Mouse (Mus musculus): ENCODE data around the gene Ppp2r3a. TPM values are rescaled to one million over a fixed set of nuclear protein-coding genes. Genes with fewer than 3 reads are reported as not detected.

Ppp2r3a gene
- polyA plus RNA-seq, 1 experiment = 25.4 TPM

- Histone ChIP-seq H3K4me1 (ENCODE audit: control insufficient read depth, insufficient read depth, low read length) (peaks cover 7% of the 10 kb centered on the region), H3K27ac (ENCODE audit: insufficient read depth, low read length) (peak within 1 kb of the TSS; percentile 98), H3K4me3 (ENCODE audit: insufficient read depth, low read length) (peak within 1 kb of the TSS; percentile 90)
- no peak for TF ChIP-seq CTCF (IDR thresholded peaks at IDR 0.05; ENCODE audit: borderline replicate concordance, insufficient read depth, low read length)
- peak; percentile 80 for TF ChIP-seq POLR2A (IDR thresholded peaks at IDR 0.05; ENCODE audit: low read depth, low read length)
These were observed 177.6 kb downstream of the Ppp2r3a start, which contains the start of gene Msl2 for GRCm38 (mm10) chr9:101073987-101074331. Gene Msl2 (plus strand): TSS chr9:101074101.

- H3K27ac ChIP-seq (ENCODE audit: insufficient read depth, low read length) = peak overlapping the region; percentile 71
- peaks cover 1% of the 10 kb centered on the region; the same call in 1 of the 2 replicates for H3K4me1 ChIP-seq (ENCODE audit: control insufficient read depth, insufficient read depth, low read length)
- TF ChIP-seq CTCF (IDR thresholded peaks at IDR 0.05; ENCODE audit: borderline replicate concordance, insufficient read depth, low read length) = no peak
- TF ChIP-seq POLR2A (IDR thresholded peaks at IDR 0.05; ENCODE audit: low read depth, low read length) = peak; percentile 89
- peak overlapping the region; percentile 63 for H3K4me3 ChIP-seq (ENCODE audit: insufficient read depth, low read length)
These were observed 178.3 kb downstream of the Ppp2r3a start for GRCm38 (mm10) chr9:101073041-101073986.

- H3K4me3 ChIP-seq (ENCODE audit: insufficient read depth, low read length) = no peak overlapping the region
- H3K27ac ChIP-seq (ENCODE audit: insufficient read depth, low read length) = no peak overlapping the region
These were observed 179.1 kb downstream of the Ppp2r3a start for GRCm38 (mm10) chr9:101072506-101072905.

GRCm38 (mm10) chr9:101069781-101070180 lies 181.8 kb downstream of the Ppp2r3a start:
- Histone ChIP-seq H3K4me1 (ENCODE audit: control insufficient read depth, insufficient read depth, low read length) (no peaks in the 10 kb centered on the region), H3K27ac (ENCODE audit: insufficient read depth, low read length) (no peak overlapping the region), H3K4me3 (ENCODE audit: insufficient read depth, low read length) (no peak overlapping the region)
- no peak for TF ChIP-seq POLR2A (IDR thresholded peaks at IDR 0.05; ENCODE audit: low read depth, low read length)
- no peak for TF ChIP-seq CTCF (IDR thresholded peaks at IDR 0.05; ENCODE audit: borderline replicate concordance, insufficient read depth, low read length)

More at GRCm38 (mm10) chr9:101072506-101072905, 179.1 kb downstream of the Ppp2r3a start:
- TF ChIP-seq CTCF (IDR thresholded peaks at IDR 0.05; ENCODE audit: borderline replicate concordance, insufficient read depth, low read length) (no peak), POLR2A (IDR thresholded peaks at IDR 0.05; ENCODE audit: low read depth, low read length) (no peak)
- no peaks in the 10 kb centered on the region for H3K4me1 ChIP-seq (ENCODE audit: control insufficient read depth, insufficient read depth, low read length)

GRCm38 (mm10) chr9:101065076-101065602 lies 186.5 kb downstream of the Ppp2r3a start:
- Histone ChIP-seq H3K4me3 (ENCODE audit: insufficient read depth, low read length) (no peak overlapping the region), H3K4me1 (ENCODE audit: control insufficient read depth, insufficient read depth, low read length) (no peaks in the 10 kb centered on the region), H3K27ac (ENCODE audit: insufficient read depth, low read length) (no peak overlapping the region)
- TF ChIP-seq POLR2A (IDR thresholded peaks at IDR 0.05; ENCODE audit: low read depth, low read length) = no peak
- TF ChIP-seq CTCF (IDR thresholded peaks at IDR 0.05; ENCODE audit: borderline replicate concordance, insufficient read depth, low read length) = no peak

GRCm38 (mm10) chr9:101062253-101062780 lies 189.3 kb downstream of the Ppp2r3a start:
- H3K4me3 ChIP-seq (ENCODE audit: insufficient read depth, low read length) = no peak overlapping the region
- no peaks in the 10 kb centered on the region for H3K4me1 ChIP-seq (ENCODE audit: control insufficient read depth, insufficient read depth, low read length)
- H3K27ac ChIP-seq (ENCODE audit: insufficient read depth, low read length) = no peak overlapping the region
- TF ChIP-seq POLR2A (IDR thresholded peaks at IDR 0.05; ENCODE audit: low read depth, low read length) = no peak
- TF ChIP-seq CTCF (IDR thresholded peaks at IDR 0.05; ENCODE audit: borderline replicate concordance, insufficient read depth, low read length) = no peak

GRCm38 (mm10) chr9:101061035-101061434 lies 190.6 kb downstream of the Ppp2r3a start:
- no peak for TF ChIP-seq CTCF (IDR thresholded peaks at IDR 0.05; ENCODE audit: borderline replicate concordance, insufficient read depth, low read length)
- TF ChIP-seq POLR2A (IDR thresholded peaks at IDR 0.05; ENCODE audit: low read depth, low read length) = no peak
- no peak overlapping the region for H3K27ac ChIP-seq (ENCODE audit: insufficient read depth, low read length)
- H3K4me1 ChIP-seq (ENCODE audit: control insufficient read depth, insufficient read depth, low read length) = no peaks in the 10 kb centered on the region
- H3K4me3 ChIP-seq (ENCODE audit: insufficient read depth, low read length) = no peak overlapping the region

GRCm38 (mm10) chr9:101057156-101057555 lies 194.4 kb downstream of the Ppp2r3a start:
- no peak overlapping the region for H3K4me3 ChIP-seq (ENCODE audit: insufficient read depth, low read length)
- no peak for TF ChIP-seq POLR2A (IDR thresholded peaks at IDR 0.05; ENCODE audit: low read depth, low read length)
- TF ChIP-seq CTCF (IDR thresholded peaks at IDR 0.05; ENCODE audit: borderline replicate concordance, insufficient read depth, low read length) = no peak
- no peaks in the 10 kb centered on the region for H3K4me1 ChIP-seq (ENCODE audit: control insufficient read depth, insufficient read depth, low read length)
- H3K27ac ChIP-seq (ENCODE audit: insufficient read depth, low read length) = no peak overlapping the region

Other genes starting within 250 kb of the Ppp2r3a start
- gene Pccb, start 216.9 kb downstream of the Ppp2r3a start, polyA plus RNA-seq (2011; ENCODE audit: insufficient read length, low read depth, missing spikeins) = 18.3 and 27.3 TPM in 2 replicates
- gene Msl2, start 177.7 kb downstream of the Ppp2r3a start, polyA plus RNA-seq (2011; ENCODE audit: insufficient read length, low read depth, missing spikeins) = 21.2 and 25.6 TPM in 2 replicates

All from embryonic fibroblast, embryonic 13.5 days (primary cell).